Mouse (Mus musculus): Measurements from ENCODE around the gene Slc22a5. TPM values are rescaled to one million over a fixed set of nuclear protein-coding genes. Genes with fewer than 3 reads are reported as not detected.
A peak's percentile ranks its signal among the peaks of the same experiment; 100 is the strongest.

Gene Slc22a5
- total and polyA plus RNA-seq, 3 experiments: 5.4 to 7.0 (median 6.2) TPM

- peaks cover 18% of the 10 kb centered on the region for H3K27me3 ChIP-seq (ENCODE audit: insufficient read depth, low read length)
- peaks cover 4% of the 10 kb centered on the region; the same call in 1 of the 2 replicates for H3K4me1 ChIP-seq (ENCODE audit: insufficient read depth, low read depth, low read length)
- no peak for DNase-seq (ENCODE audit: low spot score)
- TF ChIP-seq POLR2AphosphoS5 (IDR thresholded peaks at IDR 0.05; ENCODE audit: insufficient replicate concordance, low read depth, low read length) (no peak), GATA2 (IDR thresholded peaks at IDR 0.05; ENCODE audit: borderline replicate concordance, low read depth, low read length) (no peak), CTCF (IDR thresholded peaks at IDR 0.05; ENCODE audit: low read depth, low read length) (no peak), TAL1 (conservative IDR thresholded peaks at IDR 0.05; ENCODE audit: low read depth, low read length) (no peak), GATA1 (IDR thresholded peaks at IDR 0.05; ENCODE audit: borderline replicate concordance, low read length) (no peak)
- no peak overlapping the region for H3K4me3 ChIP-seq (ENCODE audit: low read depth, low read length)
- H3K9me3 ChIP-seq (replicated peaks): no peaks in the 10 kb centered on the region
- no peak for ATAC-seq (ENCODE audit: extremely low read depth, insufficient number of reproducible peaks, low FRiP score, poor library complexity, severe bottlenecking)
- H3K36me3 ChIP-seq (replicated peaks): no peaks in the 10 kb centered on the region
These were observed 33.3 kb downstream of the Slc22a5 start for GRCm38 (mm10) chr11:53858058-53858760.

- H3K27me3 ChIP-seq (ENCODE audit: insufficient read depth, low read length): peaks cover 28% of the 10 kb centered on the region; the same call in 1 of the 2 replicates
- no peak for ATAC-seq (ENCODE audit: extremely low read depth, insufficient number of reproducible peaks, low FRiP score, poor library complexity, severe bottlenecking)
- peaks cover 20% of the 10 kb centered on the region for H3K4me1 ChIP-seq (ENCODE audit: insufficient read depth, low read depth, low read length)
- H3K4me3 ChIP-seq (ENCODE audit: low read depth, low read length): no peak overlapping the region
- TF ChIP-seq GATA1 (IDR thresholded peaks at IDR 0.05; ENCODE audit: borderline replicate concordance, low read length): no peak
- no peak for TF ChIP-seq GATA2 (IDR thresholded peaks at IDR 0.05; ENCODE audit: borderline replicate concordance, low read depth, low read length)
- TF ChIP-seq CTCF (IDR thresholded peaks at IDR 0.05; ENCODE audit: low read depth, low read length): no peak
- TF ChIP-seq TAL1 (conservative IDR thresholded peaks at IDR 0.05; ENCODE audit: low read depth, low read length): no peak
- TF ChIP-seq POLR2AphosphoS5 (IDR thresholded peaks at IDR 0.05; ENCODE audit: insufficient replicate concordance, low read depth, low read length): no peak
- H3K36me3 ChIP-seq (replicated peaks): no peaks in the 10 kb centered on the region
- no peaks in the 10 kb centered on the region for H3K9me3 ChIP-seq (replicated peaks)
- no peak for DNase-seq (ENCODE audit: low spot score)
These were observed 37.8 kb downstream of the Slc22a5 start for GRCm38 (mm10) chr11:53853665-53854064.

- ATAC-seq (ENCODE audit: extremely low read depth, insufficient number of reproducible peaks, low FRiP score, poor library complexity, severe bottlenecking) (0 out of 2 replicates have a peak, but pooled peaks have one; percentile 28), DNase-seq (ENCODE audit: low spot score) (no peak)
- Histone ChIP-seq H3K4me1 (ENCODE audit: insufficient read depth, low read depth, low read length) (peaks cover 16% of the 10 kb centered on the region), H3K9me3 (replicated peaks) (no peaks in the 10 kb centered on the region), H3K36me3 (replicated peaks) (no peaks in the 10 kb centered on the region), H3K4me3 (ENCODE audit: low read depth, low read length) (no peak overlapping the region), H3K27me3 (ENCODE audit: insufficient read depth, low read length) (peaks cover 18% of the 10 kb centered on the region; the same call in 1 of the 2 replicates)
- TF ChIP-seq GATA2 (IDR thresholded peaks at IDR 0.05; ENCODE audit: borderline replicate concordance, low read depth, low read length): no peak
- TF ChIP-seq POLR2AphosphoS5 (IDR thresholded peaks at IDR 0.05; ENCODE audit: insufficient replicate concordance, low read depth, low read length): no peak
- no peak for TF ChIP-seq TAL1 (conservative IDR thresholded peaks at IDR 0.05; ENCODE audit: low read depth, low read length)
- TF ChIP-seq GATA1 (IDR thresholded peaks at IDR 0.05; ENCODE audit: borderline replicate concordance, low read length): no peak
- no peak for TF ChIP-seq CTCF (IDR thresholded peaks at IDR 0.05; ENCODE audit: low read depth, low read length)
These were observed 39.7 kb downstream of the Slc22a5 start for GRCm38 (mm10) chr11:53851795-53852194.

GRCm38 (mm10) chr11:53849588-53850320 is 41.7 kb downstream of the Slc22a5 start:
- Histone ChIP-seq H3K4me3 (ENCODE audit: low read depth, low read length) (no peak overlapping the region; the same call in 1 of the 2 replicates), H3K27me3 (ENCODE audit: insufficient read depth, low read length) (peaks cover 20% of the 10 kb centered on the region; the same call in 1 of the 2 replicates), H3K36me3 (replicated peaks) (no peaks in the 10 kb centered on the region), H3K4me1 (ENCODE audit: insufficient read depth, low read depth, low read length) (peaks cover 20% of the 10 kb centered on the region), H3K9me3 (replicated peaks) (no peaks in the 10 kb centered on the region)
- TF ChIP-seq CTCF (IDR thresholded peaks at IDR 0.05; ENCODE audit: low read depth, low read length) (peak; percentile 27; the same call in 1 of the 2 replicates), GATA2 (IDR thresholded peaks at IDR 0.05; ENCODE audit: borderline replicate concordance, low read depth, low read length) (no peak), POLR2AphosphoS5 (IDR thresholded peaks at IDR 0.05; ENCODE audit: insufficient replicate concordance, low read depth, low read length) (no peak), GATA1 (IDR thresholded peaks at IDR 0.05; ENCODE audit: borderline replicate concordance, low read length) (no peak), TAL1 (conservative IDR thresholded peaks at IDR 0.05; ENCODE audit: low read depth, low read length) (no peak)
- ATAC-seq (ENCODE audit: extremely low read depth, insufficient number of reproducible peaks, low FRiP score, poor library complexity, severe bottlenecking) (peak; percentile 57), DNase-seq (ENCODE audit: low spot score) (peak; percentile 79)

GRCm38 (mm10) chr11:53845680-53846079 is 45.8 kb downstream of the Slc22a5 start:
- H3K9me3 ChIP-seq (replicated peaks): no peaks in the 10 kb centered on the region
- no peaks in the 10 kb centered on the region for H3K36me3 ChIP-seq (replicated peaks)
- no peak for DNase-seq (ENCODE audit: low spot score)
- H3K4me1 ChIP-seq (ENCODE audit: insufficient read depth, low read depth, low read length): peaks cover 20% of the 10 kb centered on the region
- H3K4me3 ChIP-seq (ENCODE audit: low read depth, low read length): no peak overlapping the region
- ATAC-seq (ENCODE audit: extremely low read depth, insufficient number of reproducible peaks, low FRiP score, poor library complexity, severe bottlenecking): no peak
- TF ChIP-seq CTCF (IDR thresholded peaks at IDR 0.05; ENCODE audit: low read depth, low read length) (no peak), GATA2 (IDR thresholded peaks at IDR 0.05; ENCODE audit: borderline replicate concordance, low read depth, low read length) (no peak), GATA1 (IDR thresholded peaks at IDR 0.05; ENCODE audit: borderline replicate concordance, low read length) (no peak), POLR2AphosphoS5 (IDR thresholded peaks at IDR 0.05; ENCODE audit: insufficient replicate concordance, low read depth, low read length) (no peak), TAL1 (conservative IDR thresholded peaks at IDR 0.05; ENCODE audit: low read depth, low read length) (no peak)
- H3K27me3 ChIP-seq (ENCODE audit: insufficient read depth, low read length): peaks cover 20% of the 10 kb centered on the region

GRCm38 (mm10) chr11:53843106-53843505 is 48.4 kb downstream of the Slc22a5 start:
- H3K36me3 ChIP-seq (replicated peaks): no peaks in the 10 kb centered on the region
- no peak for ATAC-seq (ENCODE audit: extremely low read depth, insufficient number of reproducible peaks, low FRiP score, poor library complexity, severe bottlenecking)
- peaks cover 18% of the 10 kb centered on the region for H3K4me1 ChIP-seq (ENCODE audit: insufficient read depth, low read depth, low read length)
- TF ChIP-seq TAL1 (conservative IDR thresholded peaks at IDR 0.05; ENCODE audit: low read depth, low read length) (no peak), GATA2 (IDR thresholded peaks at IDR 0.05; ENCODE audit: borderline replicate concordance, low read depth, low read length) (no peak), CTCF (IDR thresholded peaks at IDR 0.05; ENCODE audit: low read depth, low read length) (no peak), POLR2AphosphoS5 (IDR thresholded peaks at IDR 0.05; ENCODE audit: insufficient replicate concordance, low read depth, low read length) (no peak), GATA1 (IDR thresholded peaks at IDR 0.05; ENCODE audit: borderline replicate concordance, low read length) (no peak)
- no peaks in the 10 kb centered on the region for H3K9me3 ChIP-seq (replicated peaks)
- H3K4me3 ChIP-seq (ENCODE audit: low read depth, low read length): no peak overlapping the region
- H3K27me3 ChIP-seq (ENCODE audit: insufficient read depth, low read length): peaks cover 35% of the 10 kb centered on the region
- no peak for DNase-seq (ENCODE audit: low spot score)
